Mouse (Mus musculus): ENCODE measurements at regions not wholly inside any gene's neighbourhood (a gene's known extent, or its start where the extent isn't known, plus 50 kb on each side); places are given as distances from the start of the nearest gene placed in this dataset.

GRCm38 (mm10) chr5:33520856-33521255, 87.1 kb upstream of the Nkx1-1 start:
- Histone ChIP-seq H3K4me3 (ENCODE audit: insufficient read depth in 1 of 2, low read depth in 1 of 2, low read length in 2 of 2, poor library complexity in 1 of 2, severe bottlenecking in 1 of 2) (no peak overlapping the region), H3K27ac (ENCODE audit: insufficient read depth, low read depth, low read length, poor library complexity, severe bottlenecking) (no peak overlapping the region), H3K4me1 (ENCODE audit: control insufficient read depth in 2 of 2, insufficient read depth in 2 of 2, low read length in 2 of 2, poor library complexity in 1 of 2) (peaks cover 7 to 21% of the 10 kb centered on the region in 2 experiments; a peak in 3 of 4 replicates), H3K9ac (ENCODE audit: insufficient read depth, low read depth, low read length, poor library complexity, severe bottlenecking) (no peak overlapping the region), H3K9me3 (ENCODE audit: control insufficient read depth, insufficient read depth, low read depth, low read length) (no peaks in the 10 kb centered on the region), H3K36me3 (ENCODE audit: control insufficient read depth, insufficient read depth, low read length, poor library complexity, severe bottlenecking) (peaks cover 16% of the 10 kb centered on the region)
- no peak for DNase-seq (ENCODE audit: low read depth, low spot score)
- TF ChIP-seq HCFC1 (IDR thresholded peaks at IDR 0.05; ENCODE audit: borderline replicate concordance, insufficient read depth, low read length) (no peak), ZC3H11A (IDR thresholded peaks at IDR 0.05; ENCODE audit: borderline replicate concordance, low read depth, low read length) (no peak), MAFK (IDR thresholded peaks at IDR 0.05; ENCODE audit: insufficient read depth, low read depth, low read length) (no peak), ZNF384 (IDR thresholded peaks at IDR 0.05; ENCODE audit: low read depth, low read length) (no peak), CHD2 (IDR thresholded peaks at IDR 0.05; ENCODE audit: low read depth, low read length) (no peak)
- in situ Hi-C loops (cut with MboI; ENCODE audit: low sequenced_read_pairs in 2 of 2, unreplicated experiment in 2 of 2): loop anchor here in 1 of 2 experiments (25.0 kb wide), 1 partner anchor 109 kb away; no protein-coding TSS in a partner anchor

DNA sequence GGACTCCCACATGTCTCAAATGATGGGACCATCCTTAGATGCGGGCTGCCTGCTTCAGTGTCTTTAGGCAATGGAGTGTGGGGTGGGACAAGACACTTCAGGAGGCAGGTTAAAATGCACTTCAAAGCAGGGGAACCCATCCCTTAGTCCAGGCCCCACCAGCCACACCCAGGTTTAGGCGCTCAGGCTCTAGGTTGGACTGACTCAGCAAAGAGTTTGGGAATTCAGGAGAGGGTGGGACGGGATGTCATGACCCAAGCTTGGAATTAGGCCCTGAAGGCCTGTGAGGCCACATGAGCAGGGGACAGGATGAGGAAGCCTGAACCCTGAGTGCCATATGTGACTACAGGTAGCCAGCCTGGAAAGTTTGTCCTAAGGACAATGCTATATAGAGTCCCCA, 85.6 kb upstream of the Nkx1-1 start:
- TF ChIP-seq MAFK (IDR thresholded peaks at IDR 0.05; ENCODE audit: insufficient read depth, low read depth, low read length) (0 out of 2 replicates have a peak, but pooled peaks have one; percentile 39), HCFC1 (IDR thresholded peaks at IDR 0.05; ENCODE audit: borderline replicate concordance, insufficient read depth, low read length) (no peak)
- Histone ChIP-seq H3K4me1 (ENCODE audit: control insufficient read depth in 2 of 2, insufficient read depth in 2 of 2, low read length in 2 of 2, poor library complexity in 1 of 2) (peaks cover 7 to 21% of the 10 kb centered on the region in 2 experiments; a peak in 3 of 4 replicates), H3K9ac (ENCODE audit: insufficient read depth, low read depth, low read length, poor library complexity, severe bottlenecking) (no peak overlapping the region), H3K36me3 (ENCODE audit: control insufficient read depth, insufficient read depth, low read length, poor library complexity, severe bottlenecking) (peaks cover 17% of the 10 kb centered on the region), H3K9me3 (ENCODE audit: control insufficient read depth, insufficient read depth, low read depth, low read length) (no peaks in the 10 kb centered on the region), H3K4me3 (ENCODE audit: insufficient read depth in 1 of 2, low read depth in 1 of 2, low read length in 2 of 2, poor library complexity in 1 of 2, severe bottlenecking in 1 of 2) (no peak overlapping the region), H3K27ac (ENCODE audit: insufficient read depth, low read depth, low read length, poor library complexity, severe bottlenecking) (no peak overlapping the region)
- in situ Hi-C loops (cut with MboI; ENCODE audit: low sequenced_read_pairs in 2 of 2, unreplicated experiment in 2 of 2): loop anchor here in 1 of 2 experiments (25.0 kb wide), 1 partner anchor 107 kb away; no protein-coding TSS in a partner anchor
- DNase-seq (ENCODE audit: low read depth, low spot score): no peak

- Histone ChIP-seq H3K36me3 (ENCODE audit: control insufficient read depth, insufficient read depth, low read length, poor library complexity, severe bottlenecking) (peaks cover 16% of the 10 kb centered on the region), H3K27ac (ENCODE audit: insufficient read depth, low read depth, low read length, poor library complexity, severe bottlenecking) (no peak overlapping the region), H3K4me3 (ENCODE audit: insufficient read depth in 1 of 2, low read depth in 1 of 2, low read length in 2 of 2, poor library complexity in 1 of 2, severe bottlenecking in 1 of 2) (no peak overlapping the region), H3K4me1 (ENCODE audit: control insufficient read depth in 2 of 2, insufficient read depth in 2 of 2, low read length in 2 of 2, poor library complexity in 1 of 2) (peaks cover 7 to 21% of the 10 kb centered on the region in 2 experiments; a peak in 3 of 4 replicates), H3K9ac (ENCODE audit: insufficient read depth, low read depth, low read length, poor library complexity, severe bottlenecking) (no peak overlapping the region), H3K9me3 (ENCODE audit: control insufficient read depth, insufficient read depth, low read depth, low read length) (no peaks in the 10 kb centered on the region)
- in situ Hi-C loops (cut with MboI; ENCODE audit: low sequenced_read_pairs in 2 of 2, unreplicated experiment in 2 of 2): loop anchor here in 1 of 2 experiments (25.0 kb wide), 1 partner anchor 107 kb away; no protein-coding TSS in a partner anchor
- TF ChIP-seq ZNF384 (IDR thresholded peaks at IDR 0.05; ENCODE audit: low read depth, low read length) (no peak), HCFC1 (IDR thresholded peaks at IDR 0.05; ENCODE audit: borderline replicate concordance, insufficient read depth, low read length) (no peak), CHD2 (IDR thresholded peaks at IDR 0.05; ENCODE audit: low read depth, low read length) (no peak), ZC3H11A (IDR thresholded peaks at IDR 0.05; ENCODE audit: borderline replicate concordance, low read depth, low read length) (no peak), MAFK (IDR thresholded peaks at IDR 0.05; ENCODE audit: insufficient read depth, low read depth, low read length) (no peak)
- DNase-seq (ENCODE audit: low read depth, low spot score): no peak
Measured at GRCm38 (mm10) chr5:33518860-33519259, 85.1 kb upstream of the Nkx1-1 start.

DNA sequence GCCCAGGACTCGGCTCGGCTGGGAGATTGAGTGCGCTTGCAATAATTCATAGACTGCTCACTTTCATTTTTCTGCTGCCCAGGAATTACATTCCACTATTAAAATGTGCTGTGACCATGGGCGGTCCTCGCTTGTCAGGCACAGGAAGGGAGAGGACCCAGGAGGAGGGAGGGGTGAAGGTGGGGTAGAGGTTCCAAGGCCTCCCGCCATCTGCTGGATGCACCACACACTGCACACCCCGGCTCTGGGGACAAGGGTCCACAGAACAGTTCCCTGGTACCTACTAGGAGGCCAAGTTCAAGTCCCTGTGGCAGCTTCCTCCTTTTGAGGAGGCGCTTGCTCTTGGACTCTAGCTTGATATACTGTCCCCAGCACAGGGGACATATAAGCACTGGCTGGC, 83.8 kb upstream of the Nkx1-1 start:
- in situ Hi-C loops (cut with MboI; ENCODE audit: low sequenced_read_pairs in 2 of 2, unreplicated experiment in 2 of 2): loop anchor here in 1 of 2 experiments (25.0 kb wide), 1 partner anchor 105 kb away; no protein-coding TSS in a partner anchor

More for the DNA sequence above, 83.8 kb upstream of the Nkx1-1 start:
- Histone ChIP-seq H3K9me3 (ENCODE audit: control insufficient read depth, insufficient read depth, low read depth, low read length) (no peaks in the 10 kb centered on the region), H3K4me1 (ENCODE audit: control insufficient read depth in 2 of 2, insufficient read depth in 2 of 2, low read length in 2 of 2, poor library complexity in 1 of 2) (peaks cover 7 to 22% of the 10 kb centered on the region in 2 experiments; a peak in 3 of 4 replicates), H3K9ac (ENCODE audit: insufficient read depth, low read depth, low read length, poor library complexity, severe bottlenecking) (no peak overlapping the region), H3K36me3 (ENCODE audit: control insufficient read depth, insufficient read depth, low read length, poor library complexity, severe bottlenecking) (peaks cover 12% of the 10 kb centered on the region; the same call in 1 of the 2 replicates), H3K27ac (ENCODE audit: insufficient read depth, low read depth, low read length, poor library complexity, severe bottlenecking) (no peak overlapping the region), H3K4me3 (ENCODE audit: insufficient read depth in 1 of 2, low read depth in 1 of 2, low read length in 2 of 2, poor library complexity in 1 of 2, severe bottlenecking in 1 of 2) (no peak overlapping the region)
- DNase-seq (ENCODE audit: low read depth, low spot score): no peak
- no peak for TF ChIP-seq MAFK (IDR thresholded peaks at IDR 0.05; ENCODE audit: insufficient read depth, low read depth, low read length)
- TF ChIP-seq CHD2 (IDR thresholded peaks at IDR 0.05; ENCODE audit: low read depth, low read length): no peak
- no peak for TF ChIP-seq HCFC1 (IDR thresholded peaks at IDR 0.05; ENCODE audit: borderline replicate concordance, insufficient read depth, low read length)
- TF ChIP-seq ZC3H11A (IDR thresholded peaks at IDR 0.05; ENCODE audit: borderline replicate concordance, low read depth, low read length): no peak
